Mouse (Mus musculus) embryonic facial prominence, embryonic 13.5 days (tissue): ENCODE measurements around the gene Ndufa4l2. TPM values are rescaled to one million over a fixed set of nuclear protein-coding genes. Genes with fewer than 3 reads are reported as not detected.
A peak's percentile ranks its signal among the peaks of the same experiment; 100 is the strongest.

Experiments
- ATAC-seq: fragments of 200-750 bp; cut with Nextera tagmentation; 2 replicates; pipeline ENCODE4 v1.8.0; 2017; ENCODE audit warnings: low read depth; ENCODE audit not compliant: insufficient number of reproducible peaks, insufficient read depth, low FRiP score, low TSS enrichment
- H3K27ac ChIP-seq: fragments of 300-500 bp; sonication (generic); 2 replicates; pipeline ENCODE4 v1.5.1; 2015; ENCODE audit warnings: moderate library complexity, mild to moderate bottlenecking, inconsistent platforms
- H3K27me3 ChIP-seq: fragments of 300-500 bp; sonication (generic); 2 replicates; pipeline ENCODE4 v1.6.1; 2015; ENCODE audit warnings: mild to moderate bottlenecking, inconsistent platforms
- H3K36me3 ChIP-seq: fragments of 300-500 bp; sonication (generic); 2 replicates; pipeline ENCODE4 v1.6.1; 2015; ENCODE audit warnings: mild to moderate bottlenecking, inconsistent platforms
- H3K4me1 ChIP-seq: fragments of 300-500 bp; sonication (generic); 2 replicates; pipeline ENCODE4 v1.6.1; 2015; ENCODE audit warnings: inconsistent platforms
- H3K4me2 ChIP-seq: fragments of 300-500 bp; sonication (generic); 2 replicates; pipeline ENCODE4 v1.6.1; 2015; ENCODE audit warnings: moderate library complexity, mild to moderate bottlenecking, inconsistent platforms
- H3K4me3 ChIP-seq: fragments of 300-500 bp; sonication (generic); 2 replicates; pipeline ENCODE4 v1.5.1; 2015; ENCODE audit warnings: mild to moderate bottlenecking, inconsistent platforms
- H3K9ac ChIP-seq: fragments of 300-500 bp; sonication (generic); 2 replicates; pipeline ENCODE4 v1.6.1; 2015; ENCODE audit warnings: mild to moderate bottlenecking, inconsistent platforms
- H3K9me3 ChIP-seq: fragments of 300-500 bp; sonication (generic); 2 replicates; pipeline ENCODE4 v1.6.1; 2016; ENCODE audit warnings: inconsistent platforms
- WGBS: fragments of 180-500 bp; shearing (Covaris S2); methylation state at CpG from one replicate; pipeline ENCODE4 v1.1.7; 2015; ENCODE audit warnings: mixed read lengths; 5-methylcytosine and 5-hydroxymethylcytosine counted together
- polyA plus RNA-seq: library from polyadenylated mRNA; unstranded; fragments of >200 nt; fragmentation: Nextera tagmentation; extraction: Ambion mirVana; gene quantifications from 2 replicates; pipeline ENCODE4 v1.2.1, GENCODE M21; 2015

The Ndufa4l2 gene
- polyA plus RNA-seq, 1 experiment from 2014 or later: 32.7 TPM

DNA sequence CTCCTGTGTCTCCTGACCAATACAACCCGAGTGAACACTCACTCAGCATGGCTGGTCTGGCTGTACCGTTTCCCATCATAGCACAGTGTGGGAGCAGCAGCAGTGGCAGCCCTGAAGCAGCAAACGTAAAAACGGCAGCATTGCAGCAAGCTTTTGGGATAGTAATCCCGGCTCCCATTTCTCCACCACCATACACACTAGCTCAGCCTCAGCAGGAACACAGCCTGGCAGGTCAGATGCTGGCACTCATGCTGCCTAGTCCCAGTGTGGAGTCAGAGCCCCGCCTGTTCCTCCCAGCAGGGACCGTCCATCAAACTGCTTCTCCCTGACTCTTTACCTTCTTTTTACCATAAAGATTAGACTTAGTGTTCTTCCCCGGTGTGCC lies 23.6 kb upstream of the Ndufa4l2 start:
- peaks cover 92% of the 10 kb centered on the region for H3K36me3 ChIP-seq
- no peak overlapping the region for H3K27ac ChIP-seq
- whole genome bisulfite sequencing: 75% methylated on average over 8 of the region's 8 CpGs
- H3K4me1 ChIP-seq: peaks cover 6% of the 10 kb centered on the region
- H3K9me3 ChIP-seq: no peaks in the 10 kb centered on the region; the same call in 1 of the 2 replicates
- H3K9ac ChIP-seq: no peak overlapping the region
- H3K27me3 ChIP-seq: no peaks in the 10 kb centered on the region
- H3K4me3 ChIP-seq: no peak overlapping the region
- ATAC-seq: no peak
- H3K4me2 ChIP-seq: no peak overlapping the region

DNA sequence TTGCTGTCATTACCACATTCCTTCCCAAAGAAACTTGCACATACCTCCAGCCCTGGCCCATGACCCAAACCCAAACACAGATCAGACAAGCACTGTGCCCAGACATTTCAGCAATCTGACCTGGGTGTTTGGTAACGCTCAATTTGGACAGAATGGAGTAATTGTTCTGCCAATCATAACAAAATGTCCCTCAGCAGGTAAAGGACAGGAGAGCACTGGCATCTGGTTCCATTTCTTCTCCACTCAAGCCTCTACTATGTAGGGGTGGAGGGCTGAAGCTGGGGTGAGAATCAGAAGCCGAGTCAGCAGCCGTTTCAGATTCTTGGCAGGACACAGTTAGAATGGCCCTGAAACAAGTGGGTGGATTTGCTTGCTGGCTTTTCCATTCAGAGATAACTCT lies 22.6 kb upstream of the Ndufa4l2 start:
- Histone ChIP-seq H3K36me3 (peaks cover 93% of the 10 kb centered on the region), H3K4me1 (peaks cover 6% of the 10 kb centered on the region)
- 74% methylated on average over 3 of the region's 3 CpGs for WGBS

DNA sequence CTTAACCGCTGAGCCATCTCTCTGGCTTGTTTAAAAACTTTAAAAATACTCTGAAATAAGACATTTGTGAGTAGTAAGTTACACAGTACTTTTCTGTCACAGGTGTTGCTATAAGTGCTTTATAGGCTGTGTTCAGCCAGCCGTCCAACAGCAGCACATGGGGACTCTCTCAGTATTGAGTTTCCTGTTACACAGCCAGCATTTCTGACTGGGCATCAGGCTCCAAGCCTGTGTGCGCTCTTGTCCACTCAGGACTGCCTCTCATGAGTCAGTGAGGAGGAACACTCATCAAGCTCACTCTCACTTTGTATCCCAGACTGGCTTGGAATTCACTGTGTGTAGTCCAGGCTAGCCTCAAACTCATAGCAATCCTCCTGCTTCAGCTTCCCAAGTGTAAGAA lies 18.6 kb upstream of the Ndufa4l2 start:
- ATAC-seq: no peak
- Histone ChIP-seq H3K9ac (no peak overlapping the region), H3K4me1 (no peaks in the 10 kb centered on the region), H3K9me3 (no peaks in the 10 kb centered on the region; the same call in 1 of the 2 replicates), H3K27ac (no peak overlapping the region), H3K36me3 (peaks cover 92% of the 10 kb centered on the region), H3K4me3 (no peak overlapping the region), H3K4me2 (no peak overlapping the region), H3K27me3 (no peaks in the 10 kb centered on the region)
- WGBS: 89% methylated on average over 3 of the region's 3 CpGs

More for the DNA sequence above, 22.6 kb upstream of the Ndufa4l2 start:
- Histone ChIP-seq H3K4me3 (no peak overlapping the region), H3K27ac (no peak overlapping the region), H3K27me3 (no peaks in the 10 kb centered on the region), H3K9me3 (no peaks in the 10 kb centered on the region; the same call in 1 of the 2 replicates), H3K9ac (no peak overlapping the region), H3K4me2 (no peak overlapping the region)
- no peak for ATAC-seq

DNA sequence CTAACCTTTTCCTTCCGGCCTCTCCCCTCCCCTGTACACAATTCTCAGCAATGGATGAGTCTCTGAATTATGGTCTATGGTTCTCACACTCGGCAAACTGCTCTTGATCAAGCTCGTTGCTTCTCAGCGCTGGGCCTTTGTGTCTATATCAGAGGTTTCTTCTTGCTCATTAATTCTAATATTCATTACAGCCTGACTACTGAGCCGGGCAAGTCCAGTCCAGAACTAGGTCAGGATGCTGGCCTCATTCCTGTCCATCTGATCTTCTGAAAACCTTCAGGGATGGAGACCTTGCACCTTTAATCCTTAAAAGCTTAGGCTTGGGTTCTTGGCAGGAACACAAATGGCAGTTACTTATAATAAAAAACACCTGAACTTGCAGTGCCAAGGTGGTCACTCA lies 15.3 kb upstream of the Ndufa4l2 start:
- 75% methylated on average over 5 of the region's 5 CpGs for WGBS

DNA sequence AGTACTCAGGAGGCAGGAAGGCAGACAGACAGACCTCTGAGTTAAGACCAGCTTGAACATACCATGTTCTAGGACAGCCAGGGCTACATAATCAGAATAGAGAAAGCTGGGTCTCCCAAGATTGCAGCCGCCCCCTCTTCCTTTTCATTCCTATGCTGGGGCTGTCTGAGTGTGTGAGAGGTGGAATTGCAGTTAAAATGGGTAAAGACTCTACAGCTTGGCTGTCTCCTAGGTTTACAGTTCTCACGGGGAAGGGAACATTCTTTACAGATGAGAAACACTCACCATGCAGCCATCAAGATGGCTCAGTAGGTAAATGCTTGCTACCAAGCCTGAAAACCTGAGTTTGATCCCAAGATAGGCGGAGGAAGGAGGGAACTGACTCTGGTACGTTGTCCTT lies 14.7 kb upstream of the Ndufa4l2 start:
- no peak overlapping the region for H3K4me3 ChIP-seq
- 77% methylated on average over 4 of the region's 4 CpGs for WGBS
- no peak overlapping the region for H3K27ac ChIP-seq
- H3K4me2 ChIP-seq: no peak overlapping the region
- H3K27me3 ChIP-seq: no peaks in the 10 kb centered on the region
- ATAC-seq: no peak
- no peaks in the 10 kb centered on the region; the same call in 1 of the 2 replicates for H3K9me3 ChIP-seq
- H3K9ac ChIP-seq: no peak overlapping the region
- peaks cover 56% of the 10 kb centered on the region for H3K36me3 ChIP-seq
- no peaks in the 10 kb centered on the region for H3K4me1 ChIP-seq

More for the DNA sequence above, 15.3 kb upstream of the Ndufa4l2 start:
- no peak for ATAC-seq
- H3K4me2 ChIP-seq: no peak overlapping the region
- H3K9me3 ChIP-seq: no peaks in the 10 kb centered on the region; the same call in 1 of the 2 replicates
- H3K9ac ChIP-seq: no peak overlapping the region
- peaks cover 61% of the 10 kb centered on the region for H3K36me3 ChIP-seq
- no peak overlapping the region for H3K27ac ChIP-seq
- H3K27me3 ChIP-seq: no peaks in the 10 kb centered on the region
- H3K4me1 ChIP-seq: no peaks in the 10 kb centered on the region
- no peak overlapping the region for H3K4me3 ChIP-seq

DNA sequence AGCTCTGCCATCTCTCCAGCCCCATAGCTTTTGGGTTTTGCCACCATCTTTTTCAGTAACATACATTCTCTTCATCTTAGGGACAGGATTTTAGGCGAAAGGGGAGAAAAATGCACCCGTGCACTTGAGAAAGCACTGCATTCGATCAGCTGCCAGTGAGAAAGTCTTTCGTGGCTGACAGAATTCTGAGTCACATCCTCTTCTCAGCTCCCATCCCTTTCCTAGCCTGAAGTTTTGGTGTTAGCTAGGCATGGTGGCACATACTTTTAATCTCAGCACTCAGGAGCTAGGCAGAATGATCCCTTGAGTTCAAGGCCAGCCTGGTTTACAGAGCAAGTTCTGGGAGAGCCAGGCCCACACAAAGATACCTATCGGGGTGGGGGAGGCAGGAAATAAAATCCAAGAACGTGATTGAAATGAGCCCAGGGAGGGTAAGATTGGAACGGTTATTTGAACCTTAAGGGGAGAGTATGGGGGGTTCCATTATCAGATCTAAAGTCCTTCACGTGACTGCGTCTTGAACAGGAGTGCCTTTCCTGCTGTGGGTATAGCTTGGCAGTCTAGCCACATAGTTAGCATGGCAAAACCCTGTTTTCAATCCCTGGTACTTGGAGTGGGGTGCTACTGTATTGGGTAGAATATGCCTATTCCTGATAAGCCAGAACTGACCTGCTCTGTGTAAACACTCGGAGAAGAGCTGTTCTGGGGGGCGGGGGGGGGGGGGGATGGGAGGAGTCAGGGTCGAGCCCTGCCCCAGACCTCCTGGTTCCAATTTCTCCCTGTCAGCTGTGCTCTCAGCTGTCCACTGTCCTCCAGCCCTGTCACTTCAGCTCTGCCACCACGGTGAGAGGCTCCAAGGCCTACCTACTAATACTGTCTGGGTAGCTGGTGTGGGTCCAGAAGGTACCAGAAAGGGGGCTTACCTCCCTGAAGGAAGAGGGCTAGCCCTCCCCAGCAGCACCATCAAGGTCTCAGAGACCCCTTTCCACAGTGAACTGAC lies 13.6 kb upstream of the Ndufa4l2 start, which contains the start of gene Stac3:
Stac3 (plus strand) TSS at position 793 of the 1,000 bp plus-strand sequence.
- Histone ChIP-seq H3K27me3 (no peaks in the 10 kb centered on the region; the same call in 1 of the 2 replicates), H3K9me3 (no peaks in the 10 kb centered on the region), H3K9ac (peak within 1 kb of the TSS; percentile 27; the same call in 1 of the 2 replicates), H3K36me3 (peaks cover 57% of the 10 kb centered on the region), H3K27ac (no peak within 1 kb of the TSS; the same call in 1 of the 2 replicates), H3K4me3 (no peak within 1 kb of the TSS), H3K4me2 (no peak within 1 kb of the TSS), H3K4me1 (no peaks in the 10 kb centered on the region)
- WGBS: 61% methylated on average over 13 of the region's 13 CpGs
- no peak for ATAC-seq

DNA sequence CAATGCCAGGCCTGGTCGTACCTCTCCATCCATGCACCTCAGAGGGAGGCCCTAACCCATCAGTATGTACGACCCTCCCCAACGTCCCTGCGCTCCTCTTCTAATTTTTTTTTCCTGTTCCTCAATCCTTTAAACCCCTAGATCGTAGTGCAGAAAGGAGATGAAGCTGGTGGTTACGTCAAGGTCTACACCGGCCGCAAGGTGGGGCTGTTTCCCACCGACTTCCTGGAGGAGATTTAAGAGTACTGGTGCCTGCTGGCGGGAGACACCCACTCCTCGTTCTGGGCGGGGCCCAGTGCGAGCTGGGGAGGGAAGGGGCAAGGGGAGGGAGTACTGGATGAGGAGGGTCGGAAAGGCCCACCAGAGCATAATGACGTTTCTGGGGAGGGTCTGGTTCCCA lies 6.5 kb upstream of the Ndufa4l2 start:
- ATAC-seq: no peak
- Histone ChIP-seq H3K27me3 (peaks cover 67% of the 10 kb centered on the region), H3K36me3 (peaks cover 16% of the 10 kb centered on the region; the same call in 1 of the 2 replicates), H3K9ac (peak overlapping the region; percentile 40; the same call in 1 of the 2 replicates), H3K27ac (no peak overlapping the region), H3K9me3 (no peaks in the 10 kb centered on the region), H3K4me2 (peak overlapping the region; percentile 73), H3K4me1 (peaks cover 56% of the 10 kb centered on the region), H3K4me3 (no peak overlapping the region)
- WGBS: 5% methylated on average over 15 of the region's 15 CpGs

DNA sequence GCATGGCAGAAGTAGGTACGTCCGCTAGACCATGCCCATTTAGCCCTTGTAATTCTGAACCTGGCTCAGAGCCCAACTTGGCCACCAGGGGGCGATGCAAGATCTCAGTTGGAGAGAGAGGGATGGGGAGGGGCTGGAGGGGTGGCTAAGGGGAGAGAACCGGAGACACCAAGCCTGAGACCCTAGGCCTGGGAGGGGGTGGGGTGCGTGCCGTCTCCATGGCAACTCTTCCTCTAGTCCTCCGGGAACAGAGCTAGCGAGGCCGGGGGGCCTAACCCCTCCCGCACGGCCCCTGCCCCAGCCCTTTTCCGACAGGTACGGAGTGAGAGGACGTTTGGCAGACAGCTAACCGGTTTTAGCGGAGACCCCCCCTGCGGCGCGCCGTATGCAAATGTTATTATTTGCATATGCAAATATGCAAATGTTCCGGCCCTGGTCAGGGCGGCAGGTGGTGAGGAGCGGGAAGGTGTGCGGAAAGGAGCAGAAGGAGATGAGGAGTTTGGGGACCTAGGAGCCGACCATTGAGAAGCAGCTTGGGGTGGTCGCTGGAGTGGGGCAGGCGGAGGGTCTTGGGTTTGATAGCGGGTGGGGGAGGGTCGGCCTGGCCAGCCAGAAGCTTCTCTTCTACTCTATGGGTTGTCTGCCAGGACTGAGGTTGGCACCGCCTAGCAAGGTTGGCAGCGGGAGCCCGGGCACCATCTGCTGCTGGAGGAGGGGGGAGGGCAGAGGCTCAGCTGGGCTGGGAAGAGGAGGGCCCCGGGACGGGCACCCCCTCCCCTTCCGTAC lies 5.5 kb upstream of the Ndufa4l2 start:
- Histone ChIP-seq H3K4me2 (peak overlapping the region; percentile 73), H3K4me3 (peak overlapping the region; percentile 43), H3K4me1 (peaks cover 66% of the 10 kb centered on the region), H3K27me3 (peaks cover 77% of the 10 kb centered on the region), H3K9ac (0 out of 2 replicates have a peak overlapping the region, but pooled peaks have one; percentile 32), H3K36me3 (peaks cover 16% of the 10 kb centered on the region; the same call in 1 of the 2 replicates), H3K27ac (no peak overlapping the region), H3K9me3 (no peaks in the 10 kb centered on the region)
- peak; percentile 22 for ATAC-seq
- 1% methylated on average over 35 of the region's 35 CpGs for whole genome bisulfite sequencing

DNA sequence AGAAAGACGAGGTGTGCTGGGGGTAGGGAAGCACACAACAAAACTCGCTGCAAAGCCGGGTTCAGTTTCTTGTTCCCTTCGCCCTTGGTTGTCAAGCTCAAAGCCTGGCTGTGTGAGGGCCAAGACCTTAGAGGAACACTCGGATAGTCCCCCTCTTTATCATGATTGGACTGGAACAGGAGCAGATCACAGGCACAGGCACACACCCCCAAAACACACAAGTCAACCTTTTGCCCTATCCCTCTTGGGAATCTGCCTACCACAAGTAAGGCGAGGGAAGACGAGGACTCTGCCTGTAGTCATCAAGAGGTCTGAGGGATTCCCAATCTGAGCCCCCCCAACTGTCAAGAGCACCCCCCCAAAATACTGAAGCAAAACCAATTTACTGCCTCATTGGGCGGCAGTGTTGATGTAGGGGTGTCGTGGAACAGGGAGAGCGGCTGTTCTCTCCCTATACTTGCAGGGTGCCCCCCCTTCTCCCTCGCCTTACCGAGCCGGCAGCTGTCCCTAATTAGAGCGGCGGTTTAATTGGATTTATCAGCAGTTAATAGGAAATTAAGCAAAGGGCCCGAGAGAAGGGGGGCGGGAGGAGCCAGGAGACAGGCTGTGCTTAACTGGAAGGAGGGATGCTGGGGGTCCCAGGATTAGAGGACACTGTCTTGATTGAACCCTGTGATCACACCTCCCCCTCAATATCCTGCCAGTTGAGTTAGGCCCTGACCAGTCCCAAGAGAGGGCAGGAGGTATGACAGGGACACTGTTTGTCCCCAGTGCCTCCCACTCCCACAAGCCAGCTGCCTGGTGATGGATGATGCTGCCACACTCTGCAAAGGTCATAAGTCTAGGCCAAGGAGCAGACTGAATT lies 4.7 kb upstream of the Ndufa4l2 start:
- Histone ChIP-seq H3K9me3 (no peaks in the 10 kb centered on the region), H3K9ac (no peak overlapping the region), H3K4me2 (peak overlapping the region; percentile 73), H3K4me3 (peak overlapping the region; percentile 43), H3K4me1 (peaks cover 73% of the 10 kb centered on the region), H3K27me3 (peaks cover 85% of the 10 kb centered on the region), H3K27ac (no peak overlapping the region), H3K36me3 (peaks cover 16% of the 10 kb centered on the region; the same call in 1 of the 2 replicates)
- ATAC-seq: no peak
- WGBS: 6% methylated on average over 17 of the region's 17 CpGs

DNA sequence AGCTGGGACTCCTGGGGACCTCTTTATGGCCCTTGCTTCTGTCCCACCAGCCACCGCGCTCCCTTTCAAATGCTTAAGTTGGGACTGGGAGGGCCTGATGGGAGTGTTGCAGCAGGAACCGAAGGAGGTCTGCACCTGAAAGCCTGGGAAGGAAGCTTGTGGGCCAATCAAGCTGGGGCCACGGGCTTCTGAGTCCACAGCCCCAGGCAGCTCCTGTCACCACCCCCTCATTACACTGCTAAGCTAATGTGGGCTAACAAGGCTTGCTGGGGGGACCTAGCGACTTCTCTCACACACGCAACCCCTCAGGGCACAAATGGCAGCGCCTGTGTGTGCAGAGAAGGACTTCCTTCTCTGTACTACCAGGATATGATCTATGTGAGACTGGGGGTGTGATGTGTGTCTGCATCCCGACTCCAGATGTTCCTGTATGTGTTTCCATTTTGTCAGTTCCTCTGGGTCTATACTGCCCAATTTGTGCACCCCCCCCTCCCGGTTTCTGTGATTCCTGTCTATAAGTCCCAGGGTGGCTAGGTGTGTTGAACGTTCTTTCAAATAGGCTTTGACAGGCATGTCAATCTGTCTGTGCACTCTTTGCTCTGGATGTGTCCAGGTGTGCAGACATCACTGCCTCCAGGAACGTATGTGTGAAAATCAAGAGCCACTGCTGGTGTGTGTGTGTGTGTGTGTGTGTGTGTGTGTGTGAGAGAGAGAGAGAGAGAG lies 3.7 kb upstream of the Ndufa4l2 start:
- Histone ChIP-seq H3K27me3 (peaks cover 95% of the 10 kb centered on the region), H3K4me3 (peak overlapping the region; percentile 51), H3K36me3 (peaks cover 7% of the 10 kb centered on the region; the same call in 1 of the 2 replicates), H3K9ac (peak overlapping the region; percentile 73; the same call in 1 of the 2 replicates), H3K4me2 (peak overlapping the region; percentile 97), H3K4me1 (peaks cover 81% of the 10 kb centered on the region), H3K27ac (no peak overlapping the region), H3K9me3 (no peaks in the 10 kb centered on the region)
- WGBS: 8% methylated on average over 11 of the region's 11 CpGs
- no peak for ATAC-seq
